Mouse (Mus musculus) embryonic facial prominence, embryonic 13.5 days (tissue): ENCODE results near the gene Unc45a. TPM values are rescaled to one million over a fixed set of nuclear protein-coding genes. Genes with fewer than 3 reads are reported as not detected.

ENCODE experiments used
- ATAC-seq: fragments of 200-750 bp; cut with Nextera tagmentation; 2 replicates; pipeline ENCODE4 v1.8.0; 2017; ENCODE audit warnings: low read depth; ENCODE audit not compliant: insufficient number of reproducible peaks, insufficient read depth, low FRiP score, low TSS enrichment
- H3K27ac ChIP-seq: fragments of 300-500 bp; sonication (generic); 2 replicates; pipeline ENCODE4 v1.5.1; 2015; ENCODE audit warnings: moderate library complexity, mild to moderate bottlenecking, inconsistent platforms
- H3K27me3 ChIP-seq: fragments of 300-500 bp; sonication (generic); 2 replicates; pipeline ENCODE4 v1.6.1; 2015; ENCODE audit warnings: mild to moderate bottlenecking, inconsistent platforms
- H3K36me3 ChIP-seq: fragments of 300-500 bp; sonication (generic); 2 replicates; pipeline ENCODE4 v1.6.1; 2015; ENCODE audit warnings: mild to moderate bottlenecking, inconsistent platforms
- H3K4me1 ChIP-seq: fragments of 300-500 bp; sonication (generic); 2 replicates; pipeline ENCODE4 v1.6.1; 2015; ENCODE audit warnings: inconsistent platforms
- H3K4me2 ChIP-seq: fragments of 300-500 bp; sonication (generic); 2 replicates; pipeline ENCODE4 v1.6.1; 2015; ENCODE audit warnings: moderate library complexity, mild to moderate bottlenecking, inconsistent platforms
- H3K4me3 ChIP-seq: fragments of 300-500 bp; sonication (generic); 2 replicates; pipeline ENCODE4 v1.5.1; 2015; ENCODE audit warnings: mild to moderate bottlenecking, inconsistent platforms
- H3K9ac ChIP-seq: fragments of 300-500 bp; sonication (generic); 2 replicates; pipeline ENCODE4 v1.6.1; 2015; ENCODE audit warnings: mild to moderate bottlenecking, inconsistent platforms
- H3K9me3 ChIP-seq: fragments of 300-500 bp; sonication (generic); 2 replicates; pipeline ENCODE4 v1.6.1; 2016; ENCODE audit warnings: inconsistent platforms
- WGBS: fragments of 180-500 bp; shearing (Covaris S2); methylation state at CpG from one replicate; pipeline ENCODE4 v1.1.7; 2015; ENCODE audit warnings: mixed read lengths; 5-methylcytosine and 5-hydroxymethylcytosine counted together
- polyA plus RNA-seq: library from polyadenylated mRNA; unstranded; fragments of >200 nt; fragmentation: Nextera tagmentation; extraction: Ambion mirVana; gene quantifications from 2 replicates; pipeline ENCODE4 v1.2.1, GENCODE M21; 2015

The Unc45a gene
- polyA plus RNA-seq, 1 experiment from 2014 or later, result 53.1 TPM

- ATAC-seq, result no peak
- Histone ChIP-seq H3K27ac (peak overlapping the region; percentile 75), H3K36me3 (peaks cover 7% of the 10 kb centered on the region), H3K27me3 (no peaks in the 10 kb centered on the region), H3K4me3 (peak overlapping the region; percentile 58), H3K9me3 (0 out of 2 replicates have a peak, but pooled peaks cover 8% of the 10 kb centered on the region), H3K4me2 (peak overlapping the region; percentile 86), H3K4me1 (peaks cover 35% of the 10 kb centered on the region), H3K9ac (peak overlapping the region; percentile 85)
- WGBS, result 25% methylated on average over 19 of the region's 19 CpGs
Observed at GRCm38 (mm10) chr7:80343270-80344018, 2.6 kb upstream of the Unc45a start.

- Histone ChIP-seq H3K27me3 (no peaks in the 10 kb centered on the region), H3K4me1 (peaks cover 35% of the 10 kb centered on the region), H3K27ac (peak within 1 kb of the TSS; percentile 75), H3K36me3 (peaks cover 8% of the 10 kb centered on the region), H3K9me3 (0 out of 2 replicates have a peak, but pooled peaks cover 8% of the 10 kb centered on the region), H3K9ac (peak within 1 kb of the TSS; percentile 85), H3K4me2 (peak within 1 kb of the TSS; percentile 86), H3K4me3 (peak within 1 kb of the TSS; percentile 58)
- 0 out of 2 replicates have a peak, but pooled peaks have one; percentile 6 for ATAC-seq
- WGBS, result under 1% methylated on average over 25 of the region's 25 CpGs
Observed at GRCm38 (mm10) chr7:80342858-80343257, 2.1 kb upstream of the Unc45a start, which contains the start of gene Hddc3. TSS of gene Hddc3 (plus strand) at chr7:80343104.

GRCm38 (mm10) chr7:80341793-80342192 lies 988 bp upstream of the Unc45a start:
- H3K27ac ChIP-seq, result no peak overlapping the region
- no peak for ATAC-seq
- peaks cover 19% of the 10 kb centered on the region for H3K36me3 ChIP-seq
- H3K4me3 ChIP-seq, result no peak overlapping the region
- H3K9me3 ChIP-seq, result 0 out of 2 replicates have a peak, but pooled peaks cover 8% of the 10 kb centered on the region
- WGBS, result 79% methylated on average over 7 of the region's 7 CpGs
- H3K4me1 ChIP-seq, result peaks cover 39% of the 10 kb centered on the region
- no peaks in the 10 kb centered on the region for H3K27me3 ChIP-seq
- H3K9ac ChIP-seq, result no peak overlapping the region
- no peak overlapping the region for H3K4me2 ChIP-seq

DNA sequence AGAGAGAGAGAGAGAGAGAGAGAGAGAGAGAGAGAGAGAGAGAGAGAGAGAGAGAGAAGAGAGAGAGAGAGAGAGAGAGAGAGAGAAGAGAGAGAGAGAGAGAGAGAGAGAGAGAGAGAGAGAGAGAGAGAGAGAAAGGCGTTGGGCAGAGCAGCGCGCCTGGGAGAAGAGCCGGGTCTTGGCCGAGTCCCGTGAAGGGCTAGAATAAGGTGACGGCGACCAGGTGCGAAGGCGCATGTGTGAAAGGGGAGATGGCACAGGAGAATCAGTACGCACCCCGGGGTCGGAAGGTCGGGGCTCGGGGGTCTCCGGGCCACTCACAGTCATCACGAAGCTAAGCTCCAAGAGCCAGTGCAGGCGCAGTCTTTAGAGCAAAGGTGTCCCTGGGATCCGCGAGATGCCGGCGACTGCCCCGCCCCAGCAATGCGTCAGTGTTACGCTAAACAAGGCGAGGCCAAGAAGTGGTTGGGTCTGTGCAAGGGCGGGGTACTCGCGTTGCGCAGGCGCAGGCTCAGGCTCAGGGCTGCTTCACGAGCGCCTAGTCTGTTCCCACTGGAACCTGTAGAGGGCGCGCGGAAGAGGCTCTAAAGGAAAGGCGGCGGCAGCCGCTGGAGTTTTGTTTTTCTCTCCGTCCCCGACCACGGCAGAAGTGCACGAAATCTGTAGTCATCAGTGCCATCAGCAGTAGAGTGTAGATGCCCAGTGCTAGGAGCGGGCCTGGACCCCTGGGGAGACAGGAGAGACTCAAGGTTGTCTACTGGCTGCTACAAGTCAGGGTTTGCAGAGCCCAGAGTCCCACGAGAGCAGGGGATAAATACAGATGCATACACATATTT lies 794 bp downstream of the Unc45a start:
- Histone ChIP-seq H3K4me2 (peak overlapping the region; percentile 91), H3K9me3 (no peaks in the 10 kb centered on the region), H3K27me3 (no peaks in the 10 kb centered on the region), H3K36me3 (peaks cover 29% of the 10 kb centered on the region), H3K27ac (peak overlapping the region; percentile 88), H3K4me3 (peak overlapping the region; percentile 66), H3K9ac (peak overlapping the region; percentile 78), H3K4me1 (peaks cover 39% of the 10 kb centered on the region)
- peak; percentile 97 for ATAC-seq
- WGBS, result under 1% methylated on average over 45 of the region's 45 CpGs

DNA sequence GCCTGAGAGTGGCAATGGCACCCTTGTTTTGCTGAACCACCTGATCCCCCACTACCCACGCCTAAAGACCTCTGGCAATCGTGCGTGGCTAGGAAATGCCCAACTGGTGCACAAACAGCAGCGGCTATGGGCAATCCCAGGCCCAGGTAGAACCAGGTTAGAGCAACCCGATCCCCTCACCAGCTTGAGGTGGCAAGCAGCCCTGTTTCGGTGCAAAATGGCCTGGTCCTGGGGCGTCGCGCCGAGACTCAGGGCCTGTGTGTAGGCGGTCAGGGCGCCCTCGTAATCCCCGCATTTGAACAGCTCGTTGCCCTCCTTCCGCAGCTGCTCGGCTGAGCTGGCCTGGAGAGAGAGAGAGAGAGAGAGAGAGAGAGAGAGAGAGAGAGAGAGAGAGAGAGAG lies 1.4 kb downstream of the Unc45a start:
- WGBS, result 6% methylated on average over 17 of the region's 17 CpGs
- Histone ChIP-seq H3K4me3 (peak overlapping the region; percentile 66), H3K27ac (no peak overlapping the region; the same call in 1 of the 2 replicates)

GRCm38 (mm10) chr7:80336932-80337331 lies 3.9 kb downstream of the Unc45a start:
- Histone ChIP-seq H3K4me2 (no peak overlapping the region), H3K27ac (no peak overlapping the region), H3K9me3 (peaks cover 4% of the 10 kb centered on the region; the same call in 1 of the 2 replicates), H3K36me3 (peaks cover 60% of the 10 kb centered on the region), H3K4me1 (peaks cover 26% of the 10 kb centered on the region), H3K27me3 (no peaks in the 10 kb centered on the region), H3K4me3 (no peak overlapping the region), H3K9ac (no peak overlapping the region)
- no peak for ATAC-seq
- WGBS, result 78% methylated on average over 3 of the region's 3 CpGs

More for the DNA sequence above, 1.4 kb downstream of the Unc45a start:
- Histone ChIP-seq H3K9me3 (no peaks in the 10 kb centered on the region), H3K9ac (peak overlapping the region; percentile 78), H3K4me2 (peak overlapping the region; percentile 91), H3K4me1 (peaks cover 39% of the 10 kb centered on the region), H3K27me3 (no peaks in the 10 kb centered on the region), H3K36me3 (peaks cover 36% of the 10 kb centered on the region)
- ATAC-seq, result no peak

DNA sequence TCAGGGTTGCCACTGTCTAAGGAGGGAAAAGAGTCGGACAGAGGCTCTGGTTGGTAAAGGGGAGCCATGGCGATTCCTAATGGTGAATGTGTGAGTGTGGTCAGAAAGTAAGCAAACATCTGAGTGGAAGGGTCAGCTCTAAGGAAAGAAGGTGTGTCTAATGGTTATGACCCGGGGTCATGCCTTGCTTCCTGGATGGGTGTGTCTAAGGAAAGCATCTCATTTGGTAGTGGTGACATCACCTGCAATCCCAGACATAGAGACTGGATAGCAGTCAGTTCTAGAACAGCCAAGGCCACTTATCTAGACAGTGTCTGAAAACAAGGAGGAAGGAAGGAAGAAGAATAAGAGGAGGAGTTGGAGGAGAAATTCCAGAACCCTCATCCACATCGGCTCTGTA lies 6.0 kb downstream of the Unc45a start:
- Histone ChIP-seq H3K9ac (0 out of 2 replicates have a peak overlapping the region, but pooled peaks have one; percentile 6), H3K4me3 (no peak overlapping the region), H3K4me2 (no peak overlapping the region), H3K4me1 (peaks cover 18% of the 10 kb centered on the region), H3K27me3 (no peaks in the 10 kb centered on the region), H3K27ac (no peak overlapping the region), H3K9me3 (peaks cover 4% of the 10 kb centered on the region; the same call in 1 of the 2 replicates), H3K36me3 (peaks cover 81% of the 10 kb centered on the region)
- no peak for ATAC-seq
- WGBS, result 88% methylated on average over 4 of the region's 4 CpGs

DNA sequence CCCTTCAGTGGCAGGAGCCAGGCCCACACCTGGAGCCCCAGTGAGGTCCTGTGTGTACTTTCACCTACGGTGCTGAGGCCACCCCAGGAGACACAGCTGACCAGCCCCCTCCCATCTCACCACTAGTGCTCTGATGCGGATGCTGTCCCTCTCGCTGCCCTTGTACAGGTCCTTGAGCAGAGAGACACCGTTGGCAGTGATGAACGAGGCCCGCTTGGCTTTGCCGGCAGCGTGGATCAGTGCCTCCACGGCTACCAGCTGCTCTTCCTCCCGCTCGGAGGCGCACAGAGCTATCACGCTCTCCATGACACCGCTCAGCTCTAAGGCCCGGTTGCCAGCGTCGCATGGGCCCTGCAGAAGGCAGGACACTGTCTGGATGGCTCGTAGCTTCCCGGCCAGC lies 9.4 kb downstream of the Unc45a start:
- no peaks in the 10 kb centered on the region for H3K27me3 ChIP-seq
- H3K4me3 ChIP-seq, result no peak overlapping the region
- no peak overlapping the region for H3K9ac ChIP-seq
- H3K4me2 ChIP-seq, result no peak overlapping the region
- peaks cover 100% of the 10 kb centered on the region for H3K36me3 ChIP-seq
- H3K27ac ChIP-seq, result no peak overlapping the region
- H3K4me1 ChIP-seq, result no peaks in the 10 kb centered on the region
- no peak for ATAC-seq
- WGBS, result 98% methylated on average over 19 of the region's 19 CpGs
- peaks cover 4% of the 10 kb centered on the region; the same call in 1 of the 2 replicates for H3K9me3 ChIP-seq

DNA sequence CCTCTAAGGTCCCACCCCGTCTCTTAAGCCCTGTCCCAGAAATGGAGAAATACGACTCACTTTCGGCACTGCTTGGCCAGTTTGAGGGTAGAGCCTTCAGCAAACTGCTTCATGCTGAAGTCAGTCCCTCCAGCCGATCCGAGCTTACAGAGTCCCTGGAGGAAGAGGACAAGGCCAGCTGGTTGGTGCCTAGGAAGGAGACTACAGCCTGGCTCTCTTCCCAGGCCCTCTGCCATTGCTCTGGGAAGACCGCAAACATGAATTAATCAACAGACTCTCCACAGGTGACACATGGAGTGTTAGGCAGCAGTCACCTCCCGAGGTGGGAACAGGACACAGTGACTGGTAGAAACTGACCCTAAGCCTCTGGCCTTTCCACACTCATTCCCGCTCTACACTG lies 10.5 kb downstream of the Unc45a start:
- ATAC-seq, result no peak
- no peaks in the 10 kb centered on the region for H3K27me3 ChIP-seq
- H3K9ac ChIP-seq, result no peak overlapping the region
- no peak overlapping the region for H3K4me2 ChIP-seq
- H3K4me1 ChIP-seq, result peaks cover 3% of the 10 kb centered on the region
- H3K9me3 ChIP-seq, result peaks cover 4% of the 10 kb centered on the region; the same call in 1 of the 2 replicates
- H3K27ac ChIP-seq, result no peak overlapping the region
- 88% methylated on average over 8 of the region's 8 CpGs for WGBS
- no peak overlapping the region for H3K4me3 ChIP-seq
- H3K36me3 ChIP-seq, result peaks cover 100% of the 10 kb centered on the region

DNA sequence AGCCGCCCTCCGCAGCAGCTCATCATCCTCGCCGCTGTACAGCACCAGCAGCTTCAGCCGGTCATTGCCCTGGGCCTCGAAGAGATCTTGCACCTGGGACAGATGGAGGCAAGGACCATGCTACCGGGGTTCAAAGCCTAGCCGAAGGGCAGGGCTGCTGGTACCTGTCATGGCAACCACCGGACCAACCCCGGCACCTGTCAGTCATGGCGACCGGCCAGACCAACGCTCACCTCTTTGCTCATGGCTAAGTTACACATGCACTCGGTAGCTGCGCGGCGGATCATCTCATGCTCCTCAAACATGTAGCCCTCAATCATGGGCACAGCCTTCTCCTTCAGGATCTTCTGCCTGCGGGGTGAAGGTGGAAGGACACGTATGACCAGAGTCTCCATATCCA lies 14.7 kb downstream of the Unc45a start:
- Histone ChIP-seq H3K4me2 (no peak overlapping the region), H3K4me3 (no peak overlapping the region), H3K9me3 (no peaks in the 10 kb centered on the region), H3K27ac (no peak overlapping the region), H3K27me3 (no peaks in the 10 kb centered on the region), H3K4me1 (peaks cover 17% of the 10 kb centered on the region), H3K36me3 (peaks cover 62% of the 10 kb centered on the region), H3K9ac (no peak overlapping the region)
- 94% methylated on average over 19 of the region's 19 CpGs for WGBS
- no peak for ATAC-seq

DNA sequence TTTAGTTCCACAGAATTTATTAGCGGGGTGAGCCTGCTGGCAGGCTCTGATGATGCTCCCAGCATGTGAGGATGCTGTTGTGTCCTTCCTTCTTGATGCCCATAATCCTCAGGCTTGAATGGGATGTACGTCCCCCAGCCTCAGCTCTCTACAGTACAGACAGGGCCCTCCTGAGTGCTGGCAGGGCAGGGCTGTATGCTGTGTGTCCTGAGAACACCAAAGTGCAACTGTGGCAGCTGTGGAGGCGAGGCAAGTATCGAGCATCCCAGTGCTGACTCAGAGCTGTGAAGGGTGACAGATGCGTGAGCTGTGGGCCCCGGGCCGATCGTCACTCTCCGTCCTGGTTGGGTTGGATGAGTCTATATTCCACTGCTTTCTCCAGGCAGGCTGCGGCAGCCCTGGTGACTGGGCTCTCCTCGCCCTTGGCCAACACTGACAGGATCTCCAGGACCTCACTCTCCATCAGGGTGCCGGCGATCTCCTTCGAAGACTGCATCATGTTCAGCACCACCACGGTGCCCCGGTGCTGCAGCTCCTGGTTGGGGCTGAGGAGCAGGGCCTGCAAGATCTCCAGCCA lies 15.4 kb downstream of the Unc45a start:
- ATAC-seq, result no peak
- Histone ChIP-seq H3K27ac (peak overlapping the region; percentile 22; the same call in 1 of the 2 replicates), H3K36me3 (peaks cover 60% of the 10 kb centered on the region), H3K4me1 (peaks cover 17% of the 10 kb centered on the region), H3K4me3 (no peak overlapping the region), H3K27me3 (no peaks in the 10 kb centered on the region), H3K9me3 (no peaks in the 10 kb centered on the region), H3K4me2 (no peak overlapping the region), H3K9ac (no peak overlapping the region)
- 92% methylated on average over 16 of the region's 16 CpGs for WGBS
